Mouse (Mus musculus) layer of hippocampus, postnatal 36 days (tissue): Measurements from ENCODE around the gene Gm29289. TPM values are rescaled to one million over a fixed set of nuclear protein-coding genes. Genes with fewer than 3 reads are reported as not detected.
"Not testable (repeated sequence)": the region's sequence is repeated elsewhere in the genome, so short reads cannot be mapped to it uniquely, and the experiment has no call there.

Experiments
- DNase-seq, 2 experiments: peaks; one replicate each; pipeline ENCODE4 v3.0.0; 2022
- total RNA-seq, 2 experiments: library from RNA; stranded (reverse); gene quantifications; 2 replicates each; pipeline ENCODE4 v1.2.3; 2021

Gene Gm29289
- total RNA-seq: not detected

DNA sequence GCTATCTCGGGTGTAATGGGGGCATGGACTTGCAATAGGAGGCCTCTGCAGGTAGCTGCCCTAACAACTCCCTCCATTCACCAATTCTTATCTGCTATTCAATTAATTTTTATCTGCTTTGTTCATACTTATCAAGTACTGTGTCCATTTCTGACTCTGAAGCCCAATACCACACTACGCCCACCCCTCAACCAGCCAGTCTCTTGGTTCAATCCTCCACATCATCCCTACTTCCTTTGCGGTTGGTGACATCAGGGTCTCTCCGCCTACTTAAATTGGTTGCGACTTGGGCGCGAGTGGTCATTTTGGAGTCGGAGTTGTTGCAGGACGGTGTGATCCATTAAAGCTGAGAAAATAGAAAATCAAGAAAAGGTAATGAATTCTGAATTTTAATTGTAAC, at the start of gene Gm29289:
TSS of gene Gm29289 (plus strand) at position 301 of the 400 bp plus-strand sequence.
- not testable (repeated sequence) for DNase-seq

DNA sequence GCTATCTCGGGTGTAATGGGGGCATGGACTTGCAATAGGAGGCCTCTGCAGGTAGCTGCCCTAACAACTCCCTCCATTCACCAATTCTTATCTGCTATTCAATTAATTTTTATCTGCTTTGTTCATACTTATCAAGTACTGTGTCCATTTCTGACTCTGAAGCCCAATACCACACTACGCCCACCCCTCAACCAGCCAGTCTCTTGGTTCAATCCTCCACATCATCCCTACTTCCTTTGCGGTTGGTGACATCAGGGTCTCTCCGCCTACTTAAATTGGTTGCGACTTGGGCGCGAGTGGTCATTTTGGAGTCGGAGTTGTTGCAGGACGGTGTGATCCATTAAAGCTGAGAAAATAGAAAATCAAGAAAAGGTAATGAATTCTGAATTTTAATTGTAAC, 31.7 kb upstream of the Gm29289 start, which contains the start of gene Gm10352:
TSS of gene Gm10352 (plus strand) at position 301 of the 400 bp plus-strand sequence.
- not testable (repeated sequence) for DNase-seq

Other genes with a start within 250 kb of the Gm29289 start
- gene H2al2b, start 211.9 kb upstream of the Gm29289 start, total RNA-seq: not detected
- gene Gm4064, start 136.4 kb upstream of the Gm29289 start, total RNA-seq: not detected
- not detected for gene Rbmy, start 101.9 kb upstream of the Gm29289 start, total RNA-seq
- not detected for gene Gm10256, start 101.9 kb upstream of the Gm29289 start, total RNA-seq
- gene Gm10352, start 31.6 kb upstream of the Gm29289 start, total RNA-seq: not detected